Mouse (Mus musculus) liver, embryonic 14 days (tissue): ENCODE results near the gene Rnf225. TPM values are rescaled to one million over a fixed set of nuclear protein-coding genes. Genes with fewer than 3 reads are reported as not detected.

Source experiments
- polyA plus RNA-seq: library from polyadenylated mRNA; depleted of rRNA; stranded (reverse); fragments of >200 nt; gene quantifications from 2 replicates; pipeline ENCODE4 v1.2.3, GENCODE M21; 2012; rRNA removed

Gene Rnf225
- polyA plus RNA-seq = 0.42 and 0.56 TPM in 2 replicates

DNA sequence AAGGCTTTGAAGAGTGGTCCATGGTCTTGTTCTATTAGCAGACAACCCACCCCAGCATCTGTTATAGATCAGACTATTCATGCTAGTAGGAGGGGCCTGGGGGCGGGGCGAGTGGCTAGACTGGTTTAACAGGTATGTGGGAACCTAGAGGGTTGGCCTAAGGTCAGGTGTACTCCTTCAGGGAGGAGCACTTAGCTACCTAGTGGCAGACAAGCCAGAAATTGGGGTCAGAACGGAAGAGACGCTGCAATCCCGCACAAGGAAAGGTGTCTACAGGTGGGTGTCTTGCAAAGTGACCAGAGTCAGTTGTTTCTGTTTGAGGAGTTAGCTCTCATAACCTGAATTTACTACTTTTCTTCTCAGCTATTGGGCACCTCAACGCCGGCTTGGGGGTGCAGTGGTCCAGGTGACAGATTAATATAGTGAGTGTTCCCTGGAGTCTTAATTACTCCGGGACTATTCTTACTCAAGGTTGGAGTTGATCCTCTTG lies at the start of gene Rnf225:
TSS of gene Rnf225 (plus strand) at position 226 of the 490 bp plus-strand sequence.

DNA sequence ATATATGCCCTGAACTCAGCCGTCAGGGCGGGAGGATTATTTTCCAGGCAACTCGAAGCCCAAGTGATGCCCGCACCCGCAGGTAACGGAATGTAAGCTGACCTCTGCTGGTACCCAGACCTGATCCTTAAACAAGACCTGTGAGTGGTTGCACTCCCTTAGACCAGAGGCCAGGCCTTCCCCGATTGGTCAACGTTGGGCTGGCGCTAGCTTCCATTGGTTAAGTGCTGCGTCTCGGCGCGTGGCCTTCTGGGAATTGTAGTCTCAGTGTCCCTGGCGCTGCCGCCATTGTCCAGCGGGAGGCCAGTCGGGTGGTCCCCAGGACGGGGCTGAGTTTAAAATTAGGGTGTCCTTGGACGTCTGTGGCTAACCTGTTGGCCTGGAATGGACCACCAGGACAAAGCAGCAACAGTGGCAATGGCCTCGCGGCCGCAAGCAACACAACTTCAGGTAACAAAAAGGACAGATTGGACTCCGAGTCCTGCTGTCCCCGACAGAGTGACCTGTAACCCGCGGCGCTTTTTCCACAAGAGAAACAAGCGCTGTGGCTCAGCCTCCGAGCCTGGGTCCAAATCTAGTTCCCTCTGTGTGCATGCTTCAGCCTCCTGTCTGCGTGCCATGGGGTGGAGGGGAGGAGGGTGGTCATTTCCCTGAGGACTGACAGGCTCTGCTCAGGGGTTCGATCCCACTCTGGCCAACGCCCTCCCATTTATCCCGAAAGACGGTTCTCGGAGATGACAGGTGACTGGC lies 46.1 kb upstream of the Rnf225 start, which contains the start of gene Zfp128:
TSS of gene Zfp128 (plus strand) at position 267 of the 750 bp plus-strand sequence.

DNA sequence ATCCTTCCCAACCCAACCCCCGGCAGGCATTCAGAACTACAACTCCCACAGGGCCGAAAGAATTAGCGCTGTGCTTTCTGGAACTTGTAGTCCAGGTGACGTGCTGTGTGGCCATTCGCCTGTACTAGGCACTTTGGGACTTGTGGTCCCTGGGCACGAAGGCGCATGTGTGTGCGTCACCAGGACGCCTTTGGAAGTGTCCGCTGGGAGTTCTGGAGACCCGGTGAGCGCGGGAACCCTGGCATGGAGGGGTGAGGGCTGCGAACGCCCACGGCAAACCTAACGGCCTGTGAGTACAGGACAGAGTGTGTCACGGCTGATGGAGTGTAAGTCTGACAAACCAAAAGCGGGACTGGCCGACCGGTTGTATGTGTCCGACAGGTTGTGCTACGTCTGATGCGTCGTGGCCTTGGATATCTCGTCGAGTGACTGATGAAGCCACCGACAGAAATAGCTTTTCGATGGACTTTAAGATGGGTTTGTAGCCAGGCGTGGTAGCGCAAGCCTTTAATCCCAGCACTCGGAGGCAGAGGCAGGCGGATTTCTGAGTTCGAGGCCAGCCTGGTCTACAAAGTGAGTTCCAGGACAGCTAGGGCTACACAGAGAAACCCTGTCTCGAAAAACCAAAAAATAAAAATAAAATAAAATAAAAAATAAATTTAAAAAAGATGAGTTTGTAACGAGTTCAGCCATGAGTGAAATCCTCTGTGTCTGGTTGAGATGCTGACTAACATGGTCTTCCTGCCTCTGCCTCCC lies 29.4 kb upstream of the Rnf225 start, which contains the start of gene Zscan22:
TSS of gene Zscan22 (plus strand) at position 161 of the 756 bp plus-strand sequence.

DNA sequence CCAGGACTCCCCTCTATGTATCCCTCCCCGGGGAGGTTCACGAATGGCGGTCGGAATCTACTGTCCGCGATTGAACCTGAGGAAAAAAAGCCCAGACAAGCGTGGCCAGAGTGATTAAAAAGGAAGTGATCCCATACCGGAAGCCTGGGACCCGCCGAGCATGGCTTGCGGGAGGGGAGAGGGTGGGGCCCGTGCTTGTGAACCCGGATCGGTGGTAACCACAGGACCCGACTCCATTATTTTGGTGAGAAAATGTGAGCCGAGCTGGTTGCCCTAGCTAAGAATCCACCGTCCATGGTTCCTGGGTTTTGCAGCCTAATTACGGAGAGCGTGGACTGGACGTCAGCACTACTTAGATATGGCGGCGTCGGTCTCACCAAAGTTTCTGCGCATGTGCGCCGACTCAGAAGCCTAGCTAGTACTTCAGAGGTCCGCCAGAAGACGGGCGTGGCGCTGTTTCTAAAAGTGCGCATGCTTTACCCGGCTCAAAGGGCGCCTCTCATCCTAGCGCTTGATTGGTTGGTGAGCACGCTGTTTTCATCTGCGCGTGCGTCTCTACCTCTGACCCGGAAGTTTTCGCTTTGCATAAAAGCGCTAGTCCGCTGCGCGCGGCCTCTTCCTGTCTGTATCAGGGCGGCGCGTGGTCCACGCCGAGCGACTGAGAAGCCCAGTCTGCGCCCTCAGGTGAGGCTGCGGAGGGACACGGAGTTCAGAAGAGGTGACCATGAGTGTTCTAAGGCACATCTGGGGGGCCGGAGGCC lies 5.3 kb upstream of the Rnf225 start, which contains the start of gene Rps5:
TSS of gene Rps5 (plus strand) at position 586 of the 761 bp plus-strand sequence.

DNA sequence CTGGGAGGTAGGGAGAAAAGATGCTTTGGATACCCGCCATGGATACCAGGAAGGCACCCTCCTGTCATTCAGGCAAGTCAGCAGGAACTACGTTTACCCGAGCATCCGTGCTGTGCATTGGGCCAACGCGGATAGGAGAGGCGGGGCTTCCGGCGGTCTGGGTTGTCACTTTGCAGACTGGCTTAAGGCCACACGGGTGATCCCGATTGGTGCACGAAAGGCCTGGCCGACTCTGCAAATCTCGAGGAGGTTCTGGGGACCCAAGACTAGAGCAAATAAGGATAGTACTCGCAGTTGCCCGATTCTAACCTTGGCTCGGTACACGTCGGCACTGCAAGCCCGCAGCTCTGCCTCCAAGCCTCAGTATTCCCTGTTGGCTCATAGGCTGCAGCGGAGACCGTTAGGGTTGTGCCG lies 38.5 kb downstream of the Rnf225 start, which contains the start of gene Zfp324:
TSS of gene Zfp324 (plus strand) at position 161 of the 414 bp plus-strand sequence.

DNA sequence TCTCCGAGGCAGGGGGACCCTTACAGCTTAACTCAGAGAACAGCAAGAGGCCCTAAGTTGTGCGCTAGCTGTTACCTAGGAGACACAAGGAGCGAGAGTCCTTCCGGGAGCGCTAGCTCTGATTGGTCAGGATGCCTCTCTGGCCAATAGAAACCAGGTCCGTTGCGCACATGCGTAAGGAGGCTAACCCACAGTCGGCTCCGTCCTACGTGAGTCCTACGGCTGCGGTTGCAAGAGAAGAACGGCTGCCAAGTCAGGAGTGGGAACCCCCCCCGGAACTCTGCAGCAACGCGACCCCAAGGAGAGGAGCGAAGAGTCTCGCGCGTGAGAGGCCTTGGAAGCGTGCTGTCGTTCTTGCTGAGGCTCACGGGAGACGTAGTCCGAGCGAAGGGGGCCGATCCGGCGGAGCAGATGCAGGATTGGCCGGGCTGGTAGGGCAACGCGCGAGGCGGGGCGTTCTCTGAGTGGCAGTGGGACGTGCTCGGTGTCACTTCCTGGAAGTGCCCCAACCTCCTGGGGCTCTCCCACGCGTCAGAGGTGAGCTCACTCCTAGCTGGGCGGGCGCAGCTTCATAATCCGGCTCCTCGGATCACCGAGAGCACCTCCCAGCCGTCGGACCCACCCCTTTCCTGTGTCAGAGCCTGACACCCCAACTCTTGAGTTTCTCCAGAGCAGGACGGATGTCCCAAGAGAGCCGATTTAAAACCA lies 50.6 kb downstream of the Rnf225 start, which contains the start of gene Zfp446:
TSS of gene Zfp446 (plus strand) at position 167 of the 708 bp plus-strand sequence.

Other genes starting within 250 kb of the Rnf225 start
- gene Vmn2r55, start 242.4 kb upstream of the Rnf225 start, polyA plus RNA-seq = not detected in 2 replicates
- gene Vmn2r56, start 192.4 kb upstream of the Rnf225 start, polyA plus RNA-seq = not detected in 2 replicates
- 0.37 and 0.47 TPM in 2 replicates for gene Zscan18, start 123.8 kb upstream of the Rnf225 start, polyA plus RNA-seq
- 2.8 and 3.1 TPM in 2 replicates for gene Zfp329, start 108.6 kb upstream of the Rnf225 start, polyA plus RNA-seq
- 3.9 and 4.9 TPM in 2 replicates for gene Zfp110, start 92.7 kb upstream of the Rnf225 start, polyA plus RNA-seq
- 0.53 and 0.68 TPM in 2 replicates for gene Zfp128, start 46.2 kb upstream of the Rnf225 start, polyA plus RNA-seq
- 3.1 and 3.7 TPM in 2 replicates for gene Zscan22, start 29.6 kb upstream of the Rnf225 start, polyA plus RNA-seq
- gene Rps5, start 5.1 kb upstream of the Rnf225 start, polyA plus RNA-seq = 1,643 and 1,838 TPM in 2 replicates
- gene Zfp324, start 38.4 kb downstream of the Rnf225 start, polyA plus RNA-seq = 1.6 and 1.7 TPM in 2 replicates
- 2.1 and 2.4 TPM in 2 replicates for gene Zfp446, start 50.4 kb downstream of the Rnf225 start, polyA plus RNA-seq
- 4.0 and 4.9 TPM in 2 replicates for gene Slc27a5, start 70.8 kb downstream of the Rnf225 start, polyA plus RNA-seq
- 116 and 134 TPM in 2 replicates for gene Trim28, start 71.7 kb downstream of the Rnf225 start, polyA plus RNA-seq
- 7.9 and 10.2 TPM in 2 replicates for gene Zbtb45, start 82.6 kb downstream of the Rnf225 start, polyA plus RNA-seq
- gene Chmp2a, start 107.4 kb downstream of the Rnf225 start, polyA plus RNA-seq = 106 and 108 TPM in 2 replicates
- 95.1 and 109 TPM in 2 replicates for gene Ube2m, start 110.9 kb downstream of the Rnf225 start, polyA plus RNA-seq
- gene Mzf1, start 127.3 kb downstream of the Rnf225 start, polyA plus RNA-seq = 0.50 and 0.62 TPM in 2 replicates
- gene Vmn1r85, start 167.8 kb downstream of the Rnf225 start, polyA plus RNA-seq = not detected in 2 replicates
- not detected in 2 replicates for gene Vmn1r86, start 192.5 kb downstream of the Rnf225 start, polyA plus RNA-seq
- not detected in 2 replicates for gene Vmn1r87, start 212.7 kb downstream of the Rnf225 start, polyA plus RNA-seq
- gene Vmn1r88, start 232.2 kb downstream of the Rnf225 start, polyA plus RNA-seq = under 0.01 TPM in 1 of 2 replicates, not detected in the other